In genomic region chr11:51650691-51651515, GRCm38 (mm10) we compare ENCODE assay signal across 8 mouse cellular contexts. TPM values are rescaled to one million over a fixed set of nuclear protein-coding genes. Genes with fewer than 3 reads are reported as not detected.
A peak's percentile ranks its signal among the peaks of the same experiment; 100 is the strongest.
DNase-seq lines count a peak whose midpoint lies in the region; ATAC-seq and TF ChIP-seq lines count a peak whose summit lies in the region.

TSS of gene N4bp3 (minus strand) at chr11:51650842.
TSS of gene D930048N14Rik (plus strand) at chr11:51650954.

- H3K4me3 ChIP-seq in intestine, embryonic 16.5 days (ENCODE audit: low read length) = peak within 1 kb of the TSS; percentile 78
- peak within 1 kb of the TSS; percentile 72 for H3K4me3 ChIP-seq in lung, adult 2 months (replicated peaks; ENCODE audit: extremely low read depth, low read depth, low read length)
- H3K4me3 ChIP-seq in neural tube, embryonic 15.5 days (replicated peaks) = peak within 1 kb of the TSS; percentile 74

- TF ChIP-seq POLR2A in lung, adult 2 months (IDR thresholded peaks at IDR 0.05; ENCODE audit: borderline replicate concordance, extremely low read depth, low read depth, low read length) = peak; percentile 59

- 1% methylated on average over 70 of the region's 70 CpGs for WGBS in intestine, embryonic 16.5 days
- 2% methylated on average over 69 of the region's 70 CpGs for WGBS in lung, adult 2 months
- WGBS in neural tube, embryonic 15.5 days = 2% methylated on average over 69 of the region's 70 CpGs

- no peak for TF ChIP-seq CTCF in lung, adult 2 months (IDR thresholded peaks at IDR 0.05; ENCODE audit: insufficient read depth, low read length)

- intact Hi-C loops in left cerebral cortex, postnatal 4 days (cut with DNase I) = loop anchor here (5.0 kb wide), 1 partner anchor 36 kb away; the partner anchor contains the start of gene 0610009B22Rik

- no peaks in the 10 kb centered on the region for H3K9me3 ChIP-seq in intestine, embryonic 16.5 days (ENCODE audit: control insufficient read depth, low read length)
- no peaks in the 10 kb centered on the region for H3K9me3 ChIP-seq in neural tube, embryonic 15.5 days (replicated peaks)

- H3K4me1 ChIP-seq in intestine, embryonic 16.5 days (ENCODE audit: control insufficient read depth, insufficient read depth, low read length) = peaks cover 26% of the 10 kb centered on the region
- peaks cover 6% of the 10 kb centered on the region; the same call in 1 of the 2 replicates for H3K4me1 ChIP-seq in lung, adult 2 months (ENCODE audit: control insufficient read depth, insufficient read depth, low read length)
- peaks cover 41% of the 10 kb centered on the region for H3K4me1 ChIP-seq in neural tube, embryonic 15.5 days

- H3K27ac ChIP-seq in intestine, embryonic 16.5 days (ENCODE audit: low read length) = peak within 1 kb of the TSS; percentile 89
- H3K27ac ChIP-seq in neural tube, embryonic 15.5 days (replicated peaks) = peak within 1 kb of the TSS; percentile 70

- peak within 1 kb of the TSS; percentile 85 for H3K9ac ChIP-seq in intestine, embryonic 16.5 days (ENCODE audit: low read depth, low read length)
- H3K9ac ChIP-seq in neural tube, embryonic 15.5 days (replicated peaks) = peak within 1 kb of the TSS; percentile 77

- no peaks in the 10 kb centered on the region for H3K36me3 ChIP-seq in intestine, embryonic 16.5 days (ENCODE audit: control insufficient read depth, insufficient read depth, low read length)
- H3K36me3 ChIP-seq in neural tube, embryonic 15.5 days = no peaks in the 10 kb centered on the region

- DNase-seq in left cerebral cortex, postnatal 4 days = peak; percentile 61
- no peak for DNase-seq in left cerebral cortex, adult 11 months (ENCODE audit: low spot score)
- DNase-seq in cerebellum, postnatal 10 days = peak; percentile 74 to 76
- DNase-seq in gonadal fat pad, adult 2 months (ENCODE audit: low read depth) = no peak
- peak; percentile 82 for DNase-seq in lung, adult 2 months
- peak; percentile 83 for DNase-seq in urinary bladder, postnatal 14 days (ENCODE audit: low spot score)

- H3K27me3 ChIP-seq in intestine, embryonic 16.5 days (replicated peaks; ENCODE audit: control insufficient read depth, insufficient read depth, low read length) = no peaks in the 10 kb centered on the region
- H3K27me3 ChIP-seq in neural tube, embryonic 15.5 days (replicated peaks) = peaks cover 7% of the 10 kb centered on the region; the same call in 1 of the 2 replicates

- peak within 1 kb of the TSS; percentile 92 for H3K4me2 ChIP-seq in intestine, embryonic 16.5 days (ENCODE audit: low read depth, low read length)
- H3K4me2 ChIP-seq in neural tube, embryonic 15.5 days = peak within 1 kb of the TSS; percentile 92

- ATAC-seq in intestine, embryonic 16.5 days = peak; percentile 88
- peak; percentile 74 for ATAC-seq in neural tube, embryonic 15.5 days (ENCODE audit: low FRiP score)

RNA-seq across cellular contexts. Expression of gene N4bp3, which starts in this region (rescaled TPM):
- 10 to 100 TPM; 15.1 to 16.0 TPM for total RNA-seq in left cerebral cortex, postnatal 4 days (2021)
- polyA plus RNA-seq in gonadal fat pad, adult 2 months (2012; rRNA removed) = 25.4 and 25.7 TPM in 2 replicates
- polyA plus RNA-seq in intestine, embryonic 16.5 days (2015; fragmentation: Nextera tagmentation; extraction: Ambion mirVana) = 16.1 and 17.0 TPM in 2 replicates
- polyA plus RNA-seq in lung, adult 2 months (2012; rRNA removed) = 43.7 and 45.9 TPM in 2 replicates
- polyA plus RNA-seq in neural tube, embryonic 15.5 days (2015; fragmentation: Nextera tagmentation; extraction: Ambion mirVana) = 30.0 and 31.9 TPM in 2 replicates

RNA-seq across cellular contexts. Expression of gene D930048N14Rik, which starts in this region (rescaled TPM):
- 1 to 10 TPM; 1.1 to 1.2 TPM for total RNA-seq in left cerebral cortex, postnatal 4 days (2021)
- polyA plus RNA-seq in gonadal fat pad, adult 2 months (2012; rRNA removed) = 27.3 and 30.4 TPM in 2 replicates
- polyA plus RNA-seq in intestine, embryonic 16.5 days (2015; fragmentation: Nextera tagmentation; extraction: Ambion mirVana) = 3.4 and 3.7 TPM in 2 replicates
- polyA plus RNA-seq in lung, adult 2 months (2012; rRNA removed) = 9.1 and 13.2 TPM in 2 replicates
- 2.0 and 2.3 TPM in 2 replicates for polyA plus RNA-seq in neural tube, embryonic 15.5 days (2015; fragmentation: Nextera tagmentation; extraction: Ambion mirVana)

Comparison
In these comparisons a context has a peak if more than half of its experiments do, and no peak if none do; other contexts are left out.
1. DNase-seq: peak in left cerebral cortex, postnatal 4 days (single experiment), cerebellum, postnatal 10 days (2 of 2), lung, adult 2 months (single experiment) and urinary bladder, postnatal 14 days (single experiment); none in left cerebral cortex, adult 11 months (single experiment) and gonadal fat pad, adult 2 months (single experiment).
2. Peak in every context shown above with its lines, with median percentiles within 50 percentile points of each other: H3K4me3 ChIP-seq.